Mouse (Mus musculus): ENCODE measurements around the gene Dnajc11.

The Dnajc11 gene

DNA sequence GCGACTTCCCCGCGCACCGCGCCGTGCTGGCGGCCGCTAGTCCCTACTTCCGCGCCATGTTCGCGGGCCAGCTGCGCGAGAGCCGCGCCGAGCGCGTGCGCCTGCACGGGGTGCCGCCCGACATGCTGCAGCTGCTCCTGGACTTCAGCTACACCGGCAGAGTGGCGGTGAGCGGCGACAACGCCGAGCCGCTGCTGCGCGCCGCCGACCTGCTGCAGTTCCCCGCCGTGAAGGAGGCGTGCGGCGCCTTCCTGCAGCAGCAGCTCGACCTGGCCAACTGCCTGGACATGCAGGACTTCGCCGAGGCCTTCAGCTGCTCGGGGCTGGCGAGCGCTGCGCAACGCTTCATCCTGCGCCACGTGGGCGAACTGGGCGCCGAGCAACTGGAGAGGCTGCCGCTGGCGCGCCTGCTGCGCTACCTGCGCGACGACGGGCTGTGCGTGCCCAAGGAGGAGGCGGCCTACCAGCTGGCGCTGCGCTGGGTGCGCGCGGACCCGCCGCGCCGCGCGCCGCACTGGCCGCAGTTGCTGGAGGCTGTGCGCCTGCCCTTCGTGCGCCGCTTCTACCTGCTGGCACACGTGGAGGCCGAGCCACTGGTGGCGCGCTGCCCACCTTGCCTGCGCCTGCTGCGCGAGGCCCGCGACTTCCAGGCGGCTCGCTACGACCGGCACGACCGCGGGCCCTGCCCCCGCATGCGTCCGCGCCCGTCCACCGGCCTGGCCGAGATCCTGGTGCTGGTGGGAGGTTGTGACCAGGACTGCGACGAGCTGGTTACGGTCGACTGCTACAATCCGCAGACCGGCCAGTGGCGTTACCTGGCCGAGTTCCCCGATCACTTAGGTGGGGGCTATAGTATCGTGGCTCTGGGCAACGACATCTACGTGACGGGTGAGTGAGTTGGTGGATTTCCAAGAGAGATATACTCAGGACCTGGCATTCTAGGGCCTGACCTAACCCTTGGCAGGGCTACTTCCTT, 75.9 kb downstream of the Dnajc11 start:
- no peak for DNase-seq (ENCODE audit: low read depth, low spot score)

GRCm38 (mm10) chr4:152010091-152010706, 76.7 kb downstream of the Dnajc11 start:
- DNase-seq (ENCODE audit: low read depth, low spot score) = no peak

DNA sequence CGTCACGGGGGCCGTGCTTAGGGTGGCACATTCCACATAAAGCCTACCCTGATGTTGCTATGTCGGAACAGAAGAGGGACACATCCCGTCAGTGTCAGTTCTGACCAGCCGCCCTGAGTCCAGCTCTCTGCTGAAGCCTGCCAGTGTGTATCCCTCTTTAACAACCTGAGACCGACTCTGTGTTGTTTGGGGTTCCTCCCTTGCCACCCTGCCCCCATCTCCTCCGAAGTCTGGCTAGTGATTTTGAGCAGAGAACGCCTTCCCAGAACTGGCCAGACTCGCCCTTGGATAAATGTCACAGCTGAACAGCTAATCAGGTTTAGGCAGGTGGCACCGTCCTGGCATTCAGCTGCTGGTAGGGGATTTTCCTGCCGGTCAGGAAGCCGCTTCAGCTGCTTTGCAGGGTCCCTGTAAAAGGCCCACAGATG, 77.2 kb downstream of the Dnajc11 start:
- no peak for DNase-seq (ENCODE audit: low read depth, low spot score)

DNA sequence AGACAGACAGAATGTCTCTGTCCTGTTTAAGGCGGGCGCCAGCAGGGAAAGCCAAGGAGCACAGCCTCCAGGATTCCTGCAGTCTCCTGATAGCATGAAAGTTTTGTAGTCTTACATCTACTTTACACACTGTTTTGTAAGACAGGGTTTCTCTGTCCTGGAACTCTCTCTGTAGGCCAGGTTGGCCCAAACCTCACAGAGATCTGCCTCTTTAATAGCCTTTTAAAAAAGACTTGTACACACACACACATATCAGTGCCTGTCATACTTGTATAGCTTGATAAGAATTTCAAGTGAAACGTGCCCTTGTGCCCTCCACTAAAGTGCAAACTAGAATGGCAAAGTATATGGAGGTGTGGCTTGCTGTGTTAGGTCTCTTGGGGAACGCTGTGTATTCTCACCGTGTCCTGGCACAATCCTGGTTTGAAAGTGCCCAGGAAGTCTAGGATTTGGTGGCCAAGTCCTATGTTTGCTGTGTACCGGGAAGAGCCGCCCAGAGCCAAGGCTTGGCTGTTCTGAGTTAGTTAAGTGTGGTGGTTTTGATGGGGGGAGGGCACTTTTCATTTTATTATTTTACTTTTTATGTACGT, 77.8 kb downstream of the Dnajc11 start:
- DNase-seq (ENCODE audit: low read depth, low spot score) = no peak

DNA sequence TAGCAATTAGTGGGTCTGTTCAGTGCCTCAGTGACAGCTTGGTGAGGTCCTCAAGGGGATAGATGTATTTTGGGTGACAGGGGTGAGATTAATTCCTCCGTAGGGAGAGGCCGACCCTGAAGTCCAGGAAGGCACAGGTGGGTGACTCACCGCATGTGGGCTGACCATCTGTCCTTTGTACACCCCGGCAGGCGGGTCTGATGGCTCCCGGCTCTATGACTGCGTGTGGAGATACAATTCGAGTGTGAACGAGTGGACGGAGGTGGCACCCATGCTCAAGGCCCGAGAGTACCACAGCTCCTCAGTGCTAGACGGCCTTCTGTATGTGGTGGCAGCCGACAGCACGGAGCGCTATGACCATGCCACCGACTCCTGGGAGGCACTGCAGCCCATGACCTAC, 78.6 kb downstream of the Dnajc11 start:
- no peak for DNase-seq (ENCODE audit: low read depth, low spot score)

DNA sequence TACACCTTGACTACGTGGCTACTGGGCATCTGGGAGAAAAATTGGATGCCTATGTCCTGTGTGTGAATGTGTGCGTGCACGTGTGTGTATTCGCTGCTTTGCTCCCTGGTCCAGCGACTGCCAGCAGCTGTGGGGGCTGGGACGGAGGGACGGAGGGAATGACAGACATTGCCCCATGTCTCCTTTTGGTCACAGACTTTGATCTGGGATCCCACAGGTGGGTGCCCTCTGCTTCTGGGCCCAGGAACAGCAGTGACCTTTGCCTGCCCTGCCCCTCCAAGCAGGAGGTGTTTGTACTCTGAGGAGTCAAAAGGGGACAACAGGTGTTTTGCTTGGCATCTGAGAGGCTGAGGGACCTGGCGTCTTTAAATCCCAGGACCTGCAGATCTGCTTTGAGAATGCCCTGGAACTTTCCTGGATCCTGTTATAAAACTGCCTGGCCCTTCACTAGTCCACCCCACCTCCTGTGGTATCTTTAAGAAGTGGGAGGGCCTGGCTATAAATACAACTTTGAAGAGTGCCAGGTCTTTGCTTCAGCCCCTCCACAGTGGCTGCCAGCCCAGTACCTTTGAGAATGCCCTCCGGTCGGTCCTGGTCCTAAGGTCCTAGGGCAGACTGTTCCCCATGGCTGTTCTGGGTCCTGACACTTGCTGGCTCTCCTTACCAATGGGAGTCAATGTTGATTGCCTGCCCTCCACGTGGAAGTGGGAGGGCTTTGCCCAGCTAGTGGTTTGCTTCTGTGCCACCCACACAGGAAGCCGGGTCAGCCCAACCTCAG, 79.7 kb downstream of the Dnajc11 start:
- DNase-seq (ENCODE audit: low read depth, low spot score) = no peak

DNA sequence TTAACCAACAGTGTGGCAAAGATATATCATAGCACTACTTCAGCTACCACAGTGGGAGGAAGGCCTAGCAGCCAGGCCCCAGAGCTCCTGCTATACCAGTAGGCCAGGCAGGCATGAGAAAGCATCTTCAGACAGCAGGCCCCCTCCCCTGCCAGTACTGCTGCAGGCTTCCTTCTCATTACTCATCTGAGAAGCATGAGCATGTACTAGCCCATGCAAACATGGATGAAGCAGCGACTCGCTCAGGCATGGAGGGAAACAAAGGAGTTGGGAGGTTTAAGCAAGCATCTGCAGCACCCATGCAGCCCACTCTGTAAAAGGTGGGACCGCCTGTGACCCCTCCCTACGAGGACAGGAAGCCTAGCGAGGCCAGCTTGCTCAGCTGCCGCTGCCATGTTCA, 85.6 kb downstream of the Dnajc11 start:
- no peak for DNase-seq (ENCODE audit: low read depth, low spot score)

DNA sequence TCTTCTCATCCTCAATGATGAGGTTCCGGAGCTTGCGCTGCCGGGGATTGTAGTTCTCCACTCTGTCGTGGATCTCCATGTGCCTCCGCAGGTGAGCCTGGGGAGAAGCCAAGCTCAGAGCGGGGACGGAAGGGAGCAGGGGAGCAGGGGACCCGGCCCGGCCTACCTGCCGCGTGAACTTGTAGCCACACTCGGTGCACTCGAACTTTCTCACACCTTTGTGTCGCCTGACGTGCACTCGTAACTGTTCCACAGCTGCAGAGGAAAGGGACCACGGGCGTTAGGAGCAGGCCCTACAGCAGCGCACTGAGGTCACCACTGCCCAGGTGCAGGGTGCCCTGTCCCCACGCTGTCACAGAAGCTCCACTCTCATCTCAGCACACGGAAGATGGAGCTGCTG, 86.5 kb downstream of the Dnajc11 start:
- no peak for DNase-seq (ENCODE audit: low read depth, low spot score)

GRCm38 (mm10) chr4:152021568-152022097, 88.1 kb downstream of the Dnajc11 start:
- DNase-seq (ENCODE audit: low read depth, low spot score) = no peak

DNA sequence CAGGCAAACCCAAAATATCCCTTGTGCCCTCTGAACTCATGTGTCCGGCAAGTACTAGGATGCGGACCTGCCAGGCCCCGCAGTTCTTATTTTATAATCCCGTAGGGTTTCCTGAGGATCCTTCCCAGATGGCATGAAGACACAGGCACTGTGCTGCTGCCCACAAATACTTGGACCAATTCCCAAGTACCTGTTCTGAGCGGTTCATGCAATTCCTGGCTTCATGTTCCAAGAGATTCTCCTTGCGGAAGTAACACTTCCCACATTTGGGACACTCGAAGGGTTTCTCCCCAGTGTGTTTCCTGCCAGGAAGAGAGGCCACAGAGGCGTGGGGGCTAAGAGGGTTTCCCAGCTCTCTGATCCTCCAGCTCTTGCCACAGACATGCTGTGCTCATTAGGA, 89.0 kb downstream of the Dnajc11 start:
- DNase-seq (ENCODE audit: low read depth, low spot score) = no peak

DNA sequence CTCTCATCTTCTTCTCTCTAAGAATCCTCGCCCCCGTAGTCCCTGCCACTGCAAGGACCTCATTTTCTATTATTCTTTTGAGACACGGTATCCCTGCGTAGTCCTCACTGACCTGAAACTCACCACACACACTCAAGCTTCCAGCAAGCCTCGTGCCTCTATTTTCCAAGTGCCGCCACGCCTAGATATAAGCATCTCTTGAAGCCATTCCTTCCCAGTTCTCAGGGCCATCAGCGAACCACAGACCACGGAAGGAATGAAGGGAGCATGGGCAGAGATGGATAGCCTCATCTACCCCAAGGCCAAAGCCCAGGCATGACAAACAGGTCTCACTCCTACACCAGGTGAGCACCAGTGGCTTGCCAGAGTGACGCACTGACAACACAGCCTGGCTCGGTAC, 91.0 kb downstream of the Dnajc11 start:
- DNase-seq (ENCODE audit: low read depth, low spot score) = no peak

DNA sequence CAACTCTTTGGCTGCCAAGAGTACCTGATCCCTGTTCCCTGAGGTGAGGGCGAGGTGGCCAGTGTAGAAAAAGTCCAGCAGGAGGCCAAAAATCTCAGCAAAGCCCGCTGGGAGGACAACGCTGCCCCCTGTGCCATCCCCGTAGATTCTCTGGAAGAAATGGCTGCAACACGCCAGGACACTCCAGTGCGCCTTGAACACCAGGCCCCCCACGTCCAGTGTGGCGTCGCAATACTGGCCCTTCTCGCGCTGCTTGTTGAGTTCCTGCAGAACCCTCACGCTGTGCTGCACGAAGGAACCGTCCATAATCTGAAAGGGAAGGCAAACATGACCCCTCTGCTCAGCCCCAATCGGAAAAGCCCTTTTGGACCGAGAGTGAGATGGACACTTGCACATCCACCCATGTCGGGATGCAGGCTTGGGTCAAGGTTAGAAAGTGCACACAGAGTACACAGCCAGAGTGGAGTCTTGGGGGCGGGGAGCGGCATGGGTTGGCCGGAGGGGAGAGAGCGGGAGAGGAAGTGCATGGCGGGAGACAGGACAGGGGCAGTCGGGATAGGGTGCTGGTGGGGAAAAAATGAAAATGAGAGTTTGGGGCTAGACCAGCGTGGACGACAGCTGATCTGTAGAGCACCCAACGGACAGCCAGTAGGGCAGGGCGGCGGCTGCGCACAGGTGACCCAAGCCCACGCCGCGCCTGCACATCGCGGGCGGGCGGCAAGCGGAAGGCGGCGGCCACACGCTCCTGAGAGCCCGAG, 93.4 kb downstream of the Dnajc11 start:
- DNase-seq (ENCODE audit: low read depth, low spot score) = peak; percentile 48

DNA sequence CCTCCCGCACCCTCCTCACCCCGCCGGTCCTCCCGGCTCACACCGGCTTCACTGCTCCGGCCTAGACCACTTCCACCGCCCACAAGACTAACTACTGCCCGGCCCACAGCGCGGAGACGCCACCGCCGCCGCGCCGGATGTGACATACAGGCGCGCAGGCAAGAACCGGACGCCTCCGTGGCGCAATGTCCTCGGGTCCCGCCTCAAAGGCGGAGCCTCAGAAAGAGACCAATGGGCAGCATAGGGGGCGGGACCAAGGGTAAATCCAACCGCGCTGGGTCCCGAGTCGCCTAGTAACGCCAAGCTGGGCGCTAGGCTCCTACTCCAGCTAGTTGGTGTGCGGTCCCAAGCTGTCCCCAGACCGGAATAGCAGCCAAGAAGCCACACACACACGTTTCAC, 94.0 kb downstream of the Dnajc11 start, which contains the start of gene Zbtb48:
Gene Zbtb48 (minus strand): TSS at position 148 of the 400 bp plus-strand sequence.
- DNase-seq (ENCODE audit: low read depth, low spot score) = peak; percentile 92

GRCm38 (mm10) chr4:152028456-152028855, 95.0 kb downstream of the Dnajc11 start:
- no peak for DNase-seq (ENCODE audit: low read depth, low spot score)

DNA sequence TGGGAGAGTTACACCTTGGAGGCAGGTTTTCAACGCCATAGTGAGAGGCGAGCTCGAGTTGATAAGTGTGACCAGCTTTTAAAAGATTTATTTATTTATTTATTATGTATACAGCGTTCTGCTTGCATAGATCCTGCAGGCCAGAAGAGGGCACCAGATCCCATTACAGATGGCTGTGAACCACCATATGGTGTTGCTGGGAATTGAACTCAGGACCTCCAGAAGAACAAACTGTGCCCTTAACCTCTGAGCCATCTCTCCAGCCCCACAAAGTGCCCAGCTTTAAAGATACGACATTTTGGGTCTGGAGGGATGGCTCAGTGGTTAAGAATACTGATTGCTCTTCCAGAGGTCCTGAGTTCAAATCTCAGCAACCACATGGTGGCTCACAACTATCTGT, 95.6 kb downstream of the Dnajc11 start:
- DNase-seq (ENCODE audit: low read depth, low spot score) = no peak

DNA sequence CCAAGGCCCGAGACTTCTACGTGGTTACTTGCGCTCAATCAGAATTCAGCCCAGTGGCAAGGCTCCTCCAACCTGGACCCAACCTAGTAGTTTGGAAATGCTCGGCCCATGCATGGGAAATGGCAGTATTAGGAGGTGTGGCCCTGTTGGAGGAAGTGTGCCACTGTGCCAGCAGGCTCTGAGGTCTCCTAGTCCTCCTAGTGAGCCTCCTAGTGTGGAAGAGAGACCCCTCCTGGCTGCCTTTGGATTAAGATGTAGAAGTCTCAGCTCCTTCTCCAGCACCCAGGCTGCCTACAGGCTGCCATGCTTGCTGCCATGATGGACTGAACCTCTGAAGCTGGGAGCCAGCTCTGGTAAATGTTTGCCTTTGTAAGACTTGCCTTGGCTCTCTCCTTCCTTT, 96.5 kb downstream of the Dnajc11 start:
- DNase-seq (ENCODE audit: low read depth, low spot score) = no peak
